Mouse (Mus musculus) CH12.LX (cell line): ENCODE measurements around the gene Apobr. TPM values are rescaled to one million over a fixed set of nuclear protein-coding genes. Genes with fewer than 3 reads are reported as not detected.

Experiments
- DNase-seq: peaks from one replicate; pipeline ENCODE4 v3.0.0-alpha.2; 2013; ENCODE audit errors: extremely low read depth
- H3K27ac ChIP-seq: 2 replicates; pipeline ENCODE4 v1.5.1; 2012; ENCODE audit warnings: low read depth, mild to moderate bottlenecking, control low read depth, moderate library complexity; ENCODE audit not compliant: insufficient read depth
- H3K27me3 ChIP-seq: replicated peaks from 2 replicates; pipeline ENCODE3; 2012; ENCODE audit warnings: inconsistent platforms
- H3K36me3 ChIP-seq, 2 experiments: replicated peaks in 1 of 2; 2 replicates each; pipeline versions ENCODE3 to v1.6.1; 2012; ENCODE audit warnings: inconsistent platforms in 1 of 2, low read length in 1 of 2, mild to moderate bottlenecking in 1 of 2, mixed read lengths in 1 of 2, moderate library complexity in 1 of 2; ENCODE audit not compliant: control insufficient read depth in 1 of 2, insufficient read depth in 1 of 2
- H3K4me1 ChIP-seq, 2 experiments: 2 replicates each; pipeline ENCODE4 v1.6.1; 2012; ENCODE audit warnings: inconsistent platforms in 1 of 2, moderate library complexity in 1 of 2; ENCODE audit not compliant: insufficient read depth in 2 of 2, control insufficient read depth in 1 of 2
- H3K4me2 ChIP-seq: 2 replicates; pipeline ENCODE4 v1.6.1; 2012; ENCODE audit warnings: low read depth, mild to moderate bottlenecking, control low read depth; ENCODE audit not compliant: poor library complexity, insufficient read depth, severe bottlenecking
- H3K4me3 ChIP-seq, 3 experiments: fragments of 150-350 bp in 1 of 3; sonication (generic) in 1 of 3; replicated peaks in 1 of 3; 2 replicates each; pipeline versions ENCODE3 to v1.5.1; 2011 to 2012; ENCODE audit warnings: low read depth in 2 of 3, low read length in 2 of 3, mild to moderate bottlenecking in 2 of 3, moderate library complexity in 2 of 3, control low read depth in 1 of 3, improper control_type of control experiment in 1 of 3, inconsistent platforms in 1 of 3, mixed read lengths in 1 of 3; ENCODE audit not compliant: poor library complexity in 1 of 3
- H3K79me2 ChIP-seq: replicated peaks from 2 replicates; pipeline ENCODE4 v1.6.1; 2012; ENCODE audit warnings: mild to moderate bottlenecking, moderate library complexity; ENCODE audit not compliant: control insufficient read depth, poor library complexity, insufficient read depth, severe bottlenecking; ENCODE audit errors: extremely low read depth
- H3K9ac ChIP-seq: 2 replicates; pipeline ENCODE4 v1.6.1; 2012; ENCODE audit warnings: low read depth, mild to moderate bottlenecking, control low read depth, moderate library complexity; ENCODE audit not compliant: insufficient read depth
- H3K9me3 ChIP-seq: replicated peaks from 2 replicates; pipeline ENCODE3; 2012; ENCODE audit warnings: low read length, inconsistent platforms, mixed read lengths
- BHLHE40 ChIP-seq: IDR thresholded peaks from 2 replicates; pipeline ENCODE4 v1.6.1; 2011; ENCODE audit warnings: mild to moderate bottlenecking, low read depth, low read length, improper control_type of control experiment
- E2F4 ChIP-seq: IDR thresholded peaks from 2 replicates; pipeline ENCODE4 v1.6.1; 2011; ENCODE audit warnings: low read depth, low read length, improper control_type of control experiment; ENCODE audit not compliant: insufficient replicate concordance
- EP300 ChIP-seq: IDR thresholded peaks from 2 replicates; pipeline ENCODE4 v1.6.1; 2011; ENCODE audit warnings: low read length, improper control_type of control experiment
- GABPA ChIP-seq: IDR thresholded peaks from 2 replicates; pipeline ENCODE4 v1.6.1; 2012; ENCODE audit warnings: low read depth, low read length, improper control_type of control experiment, inconsistent platforms; ENCODE audit not compliant: insufficient replicate concordance
- IRF4 ChIP-seq: IDR thresholded peaks from 2 replicates; pipeline ENCODE4 v1.6.1; 2014; ENCODE audit warnings: low read depth, mild to moderate bottlenecking, inconsistent platforms, low read length, improper control_type of control experiment
- JUN ChIP-seq: IDR thresholded peaks from 2 replicates; pipeline ENCODE4 v1.6.1; 2011; ENCODE audit warnings: low read depth, mild to moderate bottlenecking, low read length, improper control_type of control experiment, moderate library complexity; ENCODE audit not compliant: insufficient read depth
- JUND ChIP-seq: conservative IDR thresholded peaks from 2 replicates; pipeline ENCODE4 v1.6.1; 2011; ENCODE audit warnings: low read depth, low read length, improper control_type of control experiment
- MAFK ChIP-seq: IDR thresholded peaks from 2 replicates; pipeline ENCODE4 v1.6.1; 2011; ENCODE audit warnings: low read length, improper control_type of control experiment; ENCODE audit not compliant: insufficient replicate concordance
- MEF2A ChIP-seq: IDR thresholded peaks from 2 replicates; pipeline ENCODE4 v1.6.1; 2014; ENCODE audit warnings: low read depth, mild to moderate bottlenecking, inconsistent platforms, low read length, improper control_type of control experiment, borderline replicate concordance
- MXI1 ChIP-seq: IDR thresholded peaks from 2 replicates; pipeline ENCODE4 v1.6.1; 2011; ENCODE audit warnings: mild to moderate bottlenecking, low read depth, low read length, improper control_type of control experiment
- POLR2A ChIP-seq: IDR thresholded peaks from 2 replicates; pipeline ENCODE4 v1.6.1; 2011; ENCODE audit warnings: low read depth, mild to moderate bottlenecking, improper control_type of control experiment, low read length
- RAD21 ChIP-seq: IDR thresholded peaks from 2 replicates; pipeline ENCODE4 v1.6.1; 2011; ENCODE audit warnings: low read depth, mild to moderate bottlenecking, low read length, improper control_type of control experiment, moderate library complexity
- RCOR1 ChIP-seq: conservative IDR thresholded peaks from 2 replicates; pipeline ENCODE4 v1.6.1; 2012; ENCODE audit warnings: low read depth, mild to moderate bottlenecking, inconsistent platforms, low read length, improper control_type of control experiment
- SIN3A ChIP-seq: IDR thresholded peaks from 2 replicates; pipeline ENCODE4 v1.6.1; 2012; ENCODE audit warnings: low read length, improper control_type of control experiment, inconsistent platforms
- SMC3 ChIP-seq: IDR thresholded peaks from 2 replicates; pipeline ENCODE4 v1.6.1; 2011; ENCODE audit warnings: low read depth, low read length, improper control_type of control experiment
- TBP ChIP-seq: conservative IDR thresholded peaks from 2 replicates; pipeline ENCODE4 v1.6.1; 2011; ENCODE audit warnings: low read depth, low read length, improper control_type of control experiment
- TCF12 ChIP-seq: IDR thresholded peaks from 2 replicates; pipeline ENCODE4 v1.6.1; 2014; ENCODE audit warnings: low read depth, mild to moderate bottlenecking, inconsistent platforms, low read length, improper control_type of control experiment
- USF1 ChIP-seq: IDR thresholded peaks from 2 replicates; pipeline ENCODE4 v1.6.1; 2014; ENCODE audit warnings: low read depth, mild to moderate bottlenecking, inconsistent platforms, low read length, improper control_type of control experiment
- ZKSCAN1 ChIP-seq: IDR thresholded peaks from 2 replicates; pipeline ENCODE4 v1.6.1; 2012; ENCODE audit warnings: low read depth, inconsistent platforms, low read length, improper control_type of control experiment, borderline replicate concordance
- ZMIZ1 ChIP-seq: IDR thresholded peaks from 2 replicates; pipeline ENCODE4 v1.6.1; 2012; ENCODE audit warnings: low read depth, mild to moderate bottlenecking, inconsistent platforms, low read length, improper control_type of control experiment
- dilution Hi-C: fragments of 300-500 bp; cut with MboI; formaldehyde crosslinking; loops from 2 replicates; pipeline ENCODE4 v1.14.3; 2020; ENCODE audit warnings: low sequenced_read_pairs; ENCODE audit not compliant: extremely low pct_unique_long_range_greater_than_20kb, extremely low pct_ligation_motif_present
- in situ Hi-C: fragments of 300-500 bp; cut with MboI; formaldehyde crosslinking; loops from 3 replicates; pipeline ENCODE4 v1.14.3; 2019; ENCODE audit warnings: low sequenced_read_pairs, low pct_ligation_motif_present, low pct_unique_long_range_greater_than_20kb, mixed read lengths
- polyA plus RNA-seq: library from polyadenylated mRNA; unstranded; fragments of >175 nt; gene quantifications from 2 replicates; pipeline ENCODE4 v1.2.1, GENCODE M21; 2012; ENCODE audit warnings: low read depth; ENCODE audit not compliant: insufficient read length
- total RNA-seq, 2 experiments: library from RNA; depleted of rRNA; stranded (reverse); fragments of 300-350 nt in 1 of 2; fragments of >200 nt in 1 of 2; gene quantifications; 2 replicates each; pipeline ENCODE4 v1.2.3; 2012 to 2014

Gene Apobr
- total and polyA plus RNA-seq, 3 experiments, result 1.5 to 9.7 (median 1.8) TPM

DNA sequence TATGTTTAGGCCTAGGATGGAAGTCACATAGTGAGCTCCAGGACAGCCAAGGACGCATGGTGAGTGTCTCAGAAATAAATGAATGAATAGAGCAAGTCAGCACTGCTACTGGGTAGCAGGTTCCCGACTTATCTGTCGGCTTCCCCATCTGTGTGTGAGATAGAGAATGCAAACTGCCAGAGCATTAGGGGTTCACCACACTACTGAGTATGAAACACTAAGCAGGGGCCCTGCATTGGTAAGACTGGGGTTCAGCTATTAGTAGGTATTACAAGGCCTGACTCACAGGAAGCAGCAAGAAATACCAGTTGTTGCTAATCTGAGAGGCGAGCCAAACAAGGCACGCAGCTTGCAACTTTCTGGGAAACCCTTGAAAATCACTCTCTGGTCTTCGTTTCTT is 14.2 kb downstream of the Apobr start:
- H3K9ac ChIP-seq, result no peak overlapping the region
- H3K36me3 ChIP-seq, result no peaks in the 10 kb centered on the region
- no peak for TF ChIP-seq IRF4
- TF ChIP-seq SIN3A, result no peak
- no peak for TF ChIP-seq E2F4
- TF ChIP-seq JUN, result no peak
- TF ChIP-seq GABPA, result no peak
- no peak for TF ChIP-seq RAD21
- no peak for TF ChIP-seq RCOR1
- no peak for TF ChIP-seq SMC3
- TF ChIP-seq ZKSCAN1, result no peak
- TF ChIP-seq MXI1, result no peak
- no peak for TF ChIP-seq JUND
- TF ChIP-seq TBP, result no peak
- no peak for TF ChIP-seq MAFK
- TF ChIP-seq EP300, result no peak
- no peak for DNase-seq
- H3K79me2 ChIP-seq, result no peaks in the 10 kb centered on the region
- no peaks in the 10 kb centered on the region for H3K9me3 ChIP-seq
- H3K27me3 ChIP-seq, result peaks cover 2% of the 10 kb centered on the region
- no peak overlapping the region for H3K4me3 ChIP-seq
- in situ Hi-C loops (no loop called here), dilution Hi-C loops (no loop called here)
- no peak overlapping the region for H3K27ac ChIP-seq
- H3K4me1 ChIP-seq, result peaks cover 40 to 59% of the 10 kb centered on the region in 2 experiments
- H3K4me2 ChIP-seq, result no peak overlapping the region

DNA sequence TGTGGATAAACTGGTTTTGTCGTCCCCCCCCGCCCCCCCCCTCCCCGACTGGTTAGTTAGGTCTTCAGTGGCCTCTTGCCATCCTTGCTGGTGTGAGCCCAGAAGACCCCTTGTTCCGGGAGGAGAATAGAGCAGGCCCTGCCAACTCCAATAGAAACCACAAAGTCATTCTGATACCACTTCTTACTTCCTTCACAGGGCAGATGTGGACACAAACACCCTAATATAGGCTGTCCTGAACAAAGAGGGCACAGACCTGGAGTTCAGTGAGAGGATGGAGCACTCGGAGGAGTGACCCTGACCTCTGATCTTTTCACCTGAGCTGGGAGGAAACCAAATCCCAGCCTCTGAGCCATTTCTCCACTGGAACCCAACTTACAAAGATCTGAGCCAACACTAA is 17.2 kb downstream of the Apobr start:
- Histone ChIP-seq H3K27ac (no peak overlapping the region), H3K4me3 (no peak overlapping the region), H3K9me3 (no peaks in the 10 kb centered on the region)
- TF ChIP-seq IRF4 (peak; percentile 61; the same call in 1 of the 2 replicates), USF1 (no peak), JUN (no peak), ZMIZ1 (no peak), JUND (no peak), MEF2A (peak; percentile 56; the same call in 1 of the 2 replicates), POLR2A (no peak), TCF12 (0 out of 2 replicates have a peak, but pooled peaks have one; percentile 32), BHLHE40 (0 out of 2 replicates have a peak, but pooled peaks have one; percentile 14), RCOR1 (no peak), EP300 (peak; percentile 68)
- TF ChIP-seq, all 38 proteins: peak for 5
- Histone ChIP-seq H3K36me3 (no peaks in the 10 kb centered on the region), H3K79me2 (no peaks in the 10 kb centered on the region), H3K4me2 (no peak overlapping the region), H3K27me3 (no peaks in the 10 kb centered on the region), H3K4me1 (peaks cover 22 to 37% of the 10 kb centered on the region in 2 experiments), H3K9ac (no peak overlapping the region)
- DNase-seq, result no peak
- dilution Hi-C loops, result no loop called here
- in situ Hi-C loops, result no loop called here
